Mouse (Mus musculus) ES-Bruce4 (cell line): ENCODE results near the gene Fgfrl1.

Experiments
- CTCF ChIP-seq: IDR thresholded peaks from one replicate; pipeline ENCODE4 v1.8.1; 2011; ENCODE audit warnings: low read depth, low read length
- EP300 ChIP-seq: IDR thresholded peaks from 2 replicates; pipeline ENCODE4 v1.6.1; 2011; ENCODE audit warnings: low read depth, low read length; ENCODE audit not compliant: insufficient read depth
- POLR2A ChIP-seq: IDR thresholded peaks from one replicate; pipeline ENCODE4 v1.8.1; 2011; ENCODE audit warnings: low read length; ENCODE audit not compliant: insufficient read depth

DNA sequence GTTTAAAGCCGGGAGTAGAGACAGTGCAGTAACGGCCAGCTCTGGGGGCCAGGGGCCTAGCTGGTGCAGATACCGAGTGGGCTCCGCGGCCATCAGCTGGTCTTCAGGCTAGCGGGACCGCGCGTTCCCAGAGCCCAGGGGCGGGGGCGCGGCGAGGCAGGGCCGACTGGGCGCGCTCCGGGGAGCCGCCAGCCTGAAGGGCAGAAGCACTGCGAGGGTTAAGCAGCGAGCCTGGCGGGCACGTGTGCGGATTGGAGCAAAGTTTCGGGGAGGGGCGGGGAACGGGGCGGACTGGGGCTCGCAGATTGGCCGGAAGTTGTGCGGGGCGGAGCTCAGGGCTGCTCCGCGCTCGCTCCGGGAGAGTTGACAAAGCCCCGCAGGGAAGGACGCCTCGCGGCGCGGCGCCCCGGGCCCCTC lies 1.7 kb downstream of the Fgfrl1 start:
- TF ChIP-seq POLR2A, result no peak
- TF ChIP-seq CTCF, result no peak
- no peak for TF ChIP-seq EP300
